Mouse (Mus musculus): Measurements from ENCODE around the gene Olfr843. TPM values are rescaled to one million over a fixed set of nuclear protein-coding genes. Genes with fewer than 3 reads are reported as not detected.

Olfr843 gene
- not detected for total RNA-seq (2021)
- long read RNA-seq: 0 reads

- DNase-seq (ENCODE audit: low spot score in 2 of 2): no peak
These were observed at the start of gene Olfr843 for GRCm38 (mm10) chr9:19251887-19252286. Olfr843 (minus strand) TSS chr9:19251987.

Other genes with a start within 250 kb of the Olfr843 start
- gene Olfr835, start 219.3 kb downstream of the Olfr843 start, total RNA-seq (2021): not detected
- gene Olfr836, start 131.6 kb downstream of the Olfr843 start, total RNA-seq (2021): not detected
- not detected for gene Olfr837, start 115.7 kb downstream of the Olfr843 start, total RNA-seq (2021)
- under 1 TPM in 1 of 2 experiments, not detected in 1; 0.05 TPM for gene Olfr839-ps1, start 74.7 kb downstream of the Olfr843 start, total RNA-seq (2021)
- gene Olfr844, start 64.4 kb upstream of the Olfr843 start, total RNA-seq (2021): not detected
- gene Olfr845, start 84.5 kb upstream of the Olfr843 start, total RNA-seq (2021): not detected
- gene Olfr846, start 112.0 kb upstream of the Olfr843 start, total RNA-seq (2021): not detected
- gene Olfr847, start 126.7 kb upstream of the Olfr843 start, total RNA-seq (2021): not detected
- gene Olfr849, start 188.3 kb upstream of the Olfr843 start, total RNA-seq (2021): not detected
- not detected for gene Olfr850, start 226.3 kb upstream of the Olfr843 start, total RNA-seq (2021)
- gene Olfr851, start 241.3 kb upstream of the Olfr843 start, total RNA-seq (2021): not detected

Measured in layer of hippocampus, adult 18-20 months (tissue).